Mouse (Mus musculus) heart, postnatal 4 days (tissue): ENCODE results near the gene Fat2. TPM values are rescaled to one million over a fixed set of nuclear protein-coding genes. Genes with fewer than 3 reads are reported as not detected.

Source experiments
- DNase-seq: peaks from one replicate; pipeline ENCODE4 v3.0.0; 2021
- total RNA-seq, 2 experiments: library from RNA; stranded (reverse); gene quantifications; 2 replicates each; pipeline ENCODE4 v1.2.3; 2021

Fat2 gene
- under 1 TPM; 0.05 to 0.07 TPM for total RNA-seq

DNA sequence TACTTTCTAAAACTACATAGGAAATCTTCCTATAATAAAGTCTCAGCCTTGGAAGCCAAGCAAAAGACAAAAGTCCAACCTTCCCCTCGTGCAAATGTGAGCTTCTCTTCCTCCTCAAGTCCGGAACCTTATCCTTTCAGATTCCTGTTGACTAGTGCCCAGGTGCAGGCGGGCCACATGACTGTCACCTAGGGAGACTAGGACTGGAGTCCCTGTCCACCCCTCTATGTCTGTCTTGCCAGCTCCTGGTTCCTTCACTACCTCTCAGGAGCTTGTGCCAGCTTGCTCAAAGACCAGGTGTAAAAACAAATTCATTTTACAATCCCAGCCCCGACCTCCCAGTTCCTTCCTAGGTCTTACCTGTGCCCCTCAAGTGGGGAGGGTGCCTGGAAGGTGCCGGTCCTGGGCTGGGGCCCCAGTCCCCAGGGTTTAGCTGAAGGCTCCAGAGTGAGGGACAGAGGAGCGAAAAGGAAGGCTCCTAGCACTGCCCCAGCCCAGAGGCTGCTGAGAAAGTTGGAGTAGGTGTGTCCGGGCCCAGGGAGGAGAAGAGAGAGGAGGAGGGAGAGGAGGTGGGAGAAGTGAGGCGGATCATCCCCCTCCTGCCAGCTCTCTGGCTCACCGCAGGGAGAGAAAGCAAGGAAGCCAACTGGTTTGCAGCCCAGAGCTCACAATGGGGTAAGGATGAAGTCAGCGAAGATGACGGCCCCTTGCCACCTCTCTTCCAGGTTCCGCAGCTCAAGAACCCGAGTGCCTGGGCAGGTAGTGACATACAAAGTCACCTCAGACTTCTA, at the start of gene Fat2:
TSS of gene Fat2 (minus strand) at position 464 of the 791 bp plus-strand sequence.
- DNase-seq, result no peak

DNA sequence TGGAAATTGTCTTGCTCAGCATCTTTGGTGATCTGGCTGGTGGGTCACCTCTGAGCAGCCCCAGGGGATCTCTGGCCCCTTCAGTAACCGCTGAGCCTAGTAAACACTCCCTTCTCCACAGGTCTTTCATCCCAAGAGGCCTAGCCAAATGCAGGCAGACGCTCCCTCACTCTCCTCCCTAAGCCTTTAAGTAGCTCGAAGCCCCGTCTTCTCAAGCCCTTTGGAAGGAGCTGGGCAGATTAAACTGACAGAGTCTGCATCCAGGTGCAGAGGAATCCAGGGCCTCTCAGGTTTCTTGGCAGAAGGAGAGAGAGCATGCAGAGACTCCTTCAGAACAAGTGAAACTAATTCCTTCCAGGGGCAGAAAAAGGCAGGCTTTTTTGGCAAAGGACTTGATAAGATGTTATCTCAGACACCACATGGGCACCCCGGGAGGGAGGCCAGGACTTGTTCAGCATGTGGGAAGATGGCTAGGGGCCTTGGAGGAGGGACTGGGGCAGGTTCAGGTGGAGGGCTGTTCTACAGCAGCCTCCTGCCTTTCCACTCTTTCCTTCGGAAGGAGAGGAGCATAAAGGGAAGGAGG, 47.2 kb upstream of the Fat2 start:
- DNase-seq, result no peak

DNA sequence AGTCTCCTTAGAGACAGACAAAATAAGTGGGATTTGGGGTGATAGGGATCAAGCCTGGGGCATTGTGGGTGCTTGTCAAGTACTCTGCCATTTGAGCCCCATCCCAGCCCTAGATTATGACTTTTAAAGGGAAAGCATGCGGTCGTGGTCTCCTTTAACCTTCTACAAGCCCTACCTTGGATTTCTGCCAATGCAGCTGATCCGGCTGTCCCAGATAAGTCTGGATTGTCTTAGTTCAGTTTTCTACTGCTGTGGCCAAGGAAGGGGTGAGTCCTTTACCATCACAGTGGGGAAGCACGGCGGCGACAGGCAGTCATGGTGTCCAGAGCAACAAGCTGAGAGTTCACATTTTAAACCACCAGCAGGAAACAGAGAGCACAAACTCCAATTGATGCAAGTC, 44.5 kb upstream of the Fat2 start:
- DNase-seq, result no peak

DNA sequence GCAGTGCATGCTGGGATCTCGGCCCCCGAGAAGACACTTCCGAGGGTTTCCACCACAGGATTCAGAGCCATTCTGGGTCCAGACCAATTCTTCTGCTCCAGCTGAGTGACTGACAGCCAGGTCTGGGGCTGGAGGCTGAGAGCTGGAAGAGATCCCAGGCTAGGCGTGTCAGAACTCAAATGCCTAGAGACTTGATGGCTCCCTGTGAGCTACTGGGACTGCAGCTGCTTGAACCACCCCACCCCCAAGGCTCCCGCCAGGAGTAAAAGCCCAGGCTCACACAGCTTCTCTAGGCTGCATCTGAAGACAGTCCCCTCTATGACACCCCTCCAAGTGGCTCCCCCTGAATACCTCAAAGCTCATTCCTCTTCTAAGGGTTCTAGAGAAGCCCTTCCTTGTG, 42.0 kb upstream of the Fat2 start:
- peak; percentile 82 for DNase-seq

DNA sequence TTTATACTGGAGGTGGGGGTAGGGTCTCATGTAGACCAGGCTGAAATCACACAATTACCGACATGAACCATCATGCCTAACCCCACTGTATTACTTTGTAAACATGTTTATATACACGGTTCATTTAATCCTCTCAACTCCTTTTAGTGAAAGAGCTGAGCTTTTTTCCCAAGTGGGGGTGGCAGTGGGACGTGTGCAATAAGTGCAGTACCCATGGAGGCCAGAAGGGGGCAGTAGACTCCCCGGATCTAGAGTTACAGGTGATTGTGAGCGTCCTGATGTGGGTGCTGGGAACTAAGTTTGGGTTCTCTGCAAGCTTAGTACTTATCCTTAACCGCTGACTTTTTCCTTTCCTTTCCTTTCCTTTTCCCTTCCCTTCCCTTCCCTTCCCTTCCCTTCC, 37.5 kb upstream of the Fat2 start:
- DNase-seq, result no peak

DNA sequence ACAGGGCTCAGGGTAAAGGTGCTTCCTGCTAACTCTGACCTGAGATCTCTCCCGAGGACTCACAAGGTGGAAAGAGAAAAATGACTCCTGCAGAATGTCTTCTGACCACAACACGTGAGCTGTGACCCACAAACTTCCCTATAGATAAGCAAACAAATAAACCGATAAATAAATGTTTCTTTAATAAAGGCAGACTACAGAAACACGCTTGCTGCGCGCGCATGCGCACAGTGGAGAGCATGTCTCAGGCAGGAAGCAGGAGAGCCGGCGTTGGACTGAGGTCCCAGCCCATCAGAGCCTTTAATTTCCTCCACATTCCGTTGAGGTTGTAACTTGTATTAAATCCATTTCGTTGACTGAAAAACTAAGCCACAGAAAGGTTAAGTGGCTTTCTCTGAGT, 37.0 kb upstream of the Fat2 start:
- no peak for DNase-seq

DNA sequence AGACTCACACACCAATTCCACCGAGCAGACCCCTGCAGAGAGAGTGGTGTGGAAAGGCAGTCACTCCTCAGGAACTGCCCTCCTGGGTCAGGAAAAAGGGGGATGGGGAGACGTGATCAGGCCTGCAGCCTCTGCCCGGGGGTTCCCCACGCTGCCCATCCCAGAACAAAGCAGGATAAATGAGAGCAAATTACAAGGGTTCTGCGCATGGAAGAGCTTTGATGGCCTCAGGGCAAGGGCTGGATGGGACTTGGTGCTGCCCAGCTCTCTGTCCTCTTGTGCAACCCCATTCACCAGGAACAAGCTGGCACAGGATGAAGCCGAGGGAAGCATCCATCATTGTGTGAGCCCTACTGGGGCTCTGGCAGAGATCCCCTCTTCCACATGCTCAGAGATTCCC, 35.6 kb upstream of the Fat2 start:
- no peak for DNase-seq

DNA sequence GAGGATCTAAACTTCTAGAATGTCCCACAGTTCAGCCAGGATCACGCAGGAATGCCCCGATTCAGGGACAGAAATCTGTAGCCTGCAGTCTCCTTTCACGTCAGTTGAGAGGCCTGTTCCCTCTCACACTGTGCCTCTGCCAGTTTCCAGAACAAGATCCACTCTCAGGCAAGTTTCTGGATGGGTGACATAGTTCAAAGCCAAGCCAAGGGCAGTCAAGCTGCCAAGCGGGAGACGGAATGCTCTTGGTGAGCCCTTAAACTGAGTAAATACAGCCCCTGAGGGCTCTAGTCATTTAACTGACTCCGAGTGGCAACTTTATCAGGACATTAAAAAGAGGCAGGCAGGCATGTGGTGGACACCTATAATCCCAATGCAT, 32.7 kb upstream of the Fat2 start:
- DNase-seq, result peak; percentile 30

DNA sequence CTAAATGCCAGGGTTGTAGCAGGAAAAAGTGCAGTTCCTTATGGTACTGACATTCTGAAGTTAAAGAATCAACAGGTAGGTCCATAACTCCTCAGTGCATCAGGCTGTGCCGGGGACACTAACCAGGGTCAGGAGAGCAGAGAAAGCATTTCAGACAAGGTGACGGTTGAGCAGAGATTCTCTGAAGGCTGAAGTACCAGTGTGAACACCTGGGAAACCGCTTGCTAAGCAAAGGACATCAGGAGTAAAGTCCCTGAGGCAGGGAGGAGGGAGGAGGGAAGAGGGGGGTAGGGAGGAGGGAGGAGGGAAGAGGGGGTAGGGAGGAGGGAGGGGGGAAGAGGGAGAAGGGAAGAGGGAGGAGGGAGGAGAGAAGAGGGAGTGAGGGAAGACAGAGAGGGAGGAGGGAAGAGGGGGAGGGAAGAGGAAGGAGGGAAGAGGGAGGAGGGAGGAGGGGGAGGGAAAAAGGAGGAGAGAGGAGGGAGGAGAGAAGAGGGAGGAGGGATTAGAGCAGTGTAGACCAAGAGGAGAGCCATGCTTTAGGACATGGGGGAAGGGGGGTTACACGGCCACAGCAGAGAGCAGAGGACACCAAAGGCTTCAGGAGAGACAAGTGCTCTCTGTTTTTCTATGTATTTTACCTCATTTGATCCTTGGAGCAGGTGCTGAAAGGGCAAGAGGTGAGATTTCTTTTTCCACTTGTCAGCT, 32.2 kb upstream of the Fat2 start:
- no peak for DNase-seq

DNA sequence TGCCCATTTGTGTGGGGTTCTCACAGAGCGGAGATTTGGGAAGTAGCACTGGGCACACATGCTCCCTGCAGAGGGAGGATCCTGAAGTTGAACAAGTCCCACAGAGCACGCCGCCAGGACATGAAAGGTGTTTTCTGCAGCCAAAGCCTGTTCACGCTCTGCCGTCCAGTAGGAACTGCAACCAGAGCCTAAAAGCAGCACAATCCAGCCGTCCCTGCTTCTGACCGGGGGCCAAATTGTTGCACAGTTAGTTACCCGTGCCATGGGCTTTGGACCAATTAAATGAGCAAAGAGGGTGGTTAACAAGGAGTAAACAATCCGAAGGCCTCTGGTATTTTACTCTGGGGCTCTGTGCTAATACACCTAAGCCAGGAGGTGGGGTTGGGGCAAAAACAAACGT, 31.4 kb upstream of the Fat2 start:
- DNase-seq, result no peak

DNA sequence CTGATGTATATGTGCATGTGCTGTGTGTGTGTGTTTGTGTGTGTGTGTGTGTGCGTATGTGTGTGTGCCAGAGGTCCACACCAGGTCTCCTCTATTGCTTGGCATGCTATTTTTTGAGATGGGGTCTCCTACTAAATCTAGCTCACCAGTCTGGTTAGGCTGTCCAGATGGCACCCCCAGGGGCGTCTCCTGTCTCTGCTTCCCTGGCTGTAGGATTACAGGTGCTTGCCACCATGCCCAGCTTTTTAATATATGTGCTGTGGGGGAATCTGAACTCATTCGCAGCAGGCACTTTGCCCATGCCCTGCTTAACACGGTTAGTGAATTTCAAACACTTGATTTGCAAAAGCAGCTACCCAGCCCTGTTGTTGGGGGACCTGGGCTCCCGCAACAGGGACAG, 29.5 kb upstream of the Fat2 start:
- DNase-seq, result no peak

DNA sequence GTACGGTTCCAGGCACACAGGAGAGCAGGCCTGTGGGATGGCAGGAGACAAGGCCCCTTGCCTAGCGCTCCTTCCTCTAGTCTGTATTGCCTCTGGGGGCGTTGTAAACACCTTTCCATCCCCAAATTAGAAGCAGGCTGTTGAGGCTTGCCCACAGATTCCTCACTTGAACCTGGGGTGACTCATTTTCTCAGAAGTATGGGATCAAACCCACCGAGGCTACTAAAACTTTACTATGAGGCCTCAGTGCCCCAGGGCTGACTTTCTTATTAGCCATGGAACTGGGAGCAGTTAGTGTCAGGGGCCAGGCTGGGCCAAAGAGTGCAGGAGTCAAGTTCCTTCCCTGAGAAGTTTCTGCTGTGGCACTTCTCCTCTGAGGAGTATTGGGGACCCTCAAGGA, 28.9 kb upstream of the Fat2 start:
- DNase-seq, result no peak

DNA sequence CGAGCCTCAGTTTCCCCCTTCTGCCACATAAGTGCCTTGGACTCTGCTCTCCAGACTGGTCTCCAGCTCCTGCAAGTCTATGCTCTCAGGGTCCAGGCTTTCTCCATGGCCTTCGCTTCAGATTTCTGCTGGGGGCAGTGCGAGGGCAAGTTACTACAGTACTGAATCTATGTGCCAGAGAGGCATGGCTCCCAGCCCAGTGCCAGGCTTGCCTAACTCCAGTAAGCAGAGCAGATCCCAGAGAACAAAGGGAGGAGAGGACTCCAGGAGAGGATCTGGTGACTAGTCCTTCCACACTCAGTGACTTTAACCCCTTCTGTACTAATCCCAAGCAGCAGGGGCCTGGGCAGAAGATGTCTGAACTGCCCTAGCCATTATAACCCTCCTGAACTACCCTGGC, 28.3 kb upstream of the Fat2 start:
- DNase-seq, result no peak

DNA sequence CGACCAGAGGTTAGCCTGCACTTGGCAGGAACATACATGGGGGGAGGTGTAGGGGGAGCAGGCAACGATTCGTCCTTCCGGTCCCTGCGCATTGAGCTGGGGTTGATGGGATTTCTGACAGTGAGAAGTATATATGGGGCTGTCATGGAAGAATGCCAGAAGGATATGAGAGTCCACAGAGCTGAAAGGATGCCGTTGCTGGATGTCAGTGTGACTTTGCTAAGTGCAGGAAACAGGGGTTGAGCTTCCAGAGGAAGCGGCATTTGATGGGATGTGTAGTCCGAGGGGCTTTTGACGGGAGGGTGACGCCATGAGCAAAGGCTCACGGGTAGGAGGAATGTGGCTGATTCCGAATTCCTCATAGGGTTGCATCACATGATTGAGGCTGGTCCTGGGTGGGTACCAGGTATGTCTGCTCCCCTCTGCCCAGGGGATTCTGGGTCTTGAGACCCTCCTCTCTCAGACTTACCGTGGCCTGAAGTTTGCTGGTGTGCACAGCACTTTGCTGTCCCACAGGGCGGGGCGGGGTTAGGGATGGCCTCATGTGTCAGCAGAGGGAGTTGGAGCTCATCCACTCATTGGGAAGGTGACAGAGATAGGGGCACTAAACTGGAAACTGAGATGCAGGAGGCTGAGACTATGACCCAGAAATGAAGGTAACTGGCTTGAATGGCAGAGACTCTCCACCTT, 21.9 kb upstream of the Fat2 start:
- DNase-seq, result peak; percentile 20

DNA sequence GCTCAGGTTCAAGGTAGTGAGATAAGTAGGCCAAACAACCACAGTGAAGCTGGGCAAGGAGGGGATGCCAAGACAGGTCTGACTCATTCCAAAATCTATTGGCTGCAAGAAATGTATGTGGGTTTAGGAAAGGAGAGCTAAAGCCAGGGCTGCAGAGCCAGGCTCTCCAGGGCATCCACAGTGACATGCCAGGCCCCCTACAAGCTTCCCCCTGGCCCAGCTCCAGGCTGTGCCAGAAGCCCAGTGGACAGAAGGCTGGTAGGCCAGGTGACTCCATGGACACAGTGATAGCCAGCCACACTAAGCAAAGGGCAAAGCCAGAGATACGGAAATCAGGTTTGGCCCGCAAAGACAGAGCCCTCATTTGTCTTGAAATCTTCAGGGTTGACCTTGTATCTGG, 20.5 kb upstream of the Fat2 start:
- no peak for DNase-seq

DNA sequence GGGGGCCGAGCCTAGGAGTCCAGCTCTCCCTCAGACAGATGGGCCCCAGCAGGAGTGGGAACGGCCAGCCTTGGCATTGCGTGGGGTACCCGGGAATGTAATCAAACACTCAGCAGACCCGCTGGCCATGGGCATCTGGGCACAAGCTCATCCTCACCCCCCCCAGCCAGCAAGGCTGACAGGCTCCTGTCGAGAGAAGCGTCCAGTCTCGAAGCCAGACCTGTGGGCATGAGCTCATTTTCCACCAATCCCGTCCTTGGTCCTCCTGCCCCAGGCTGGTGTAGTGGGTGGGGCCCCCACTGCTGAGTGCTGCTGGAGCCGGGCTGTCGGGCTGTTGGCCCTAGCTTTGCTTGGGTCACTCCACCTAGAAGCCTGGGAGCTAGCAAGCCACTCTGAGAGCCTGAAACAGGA, 5.6 kb upstream of the Fat2 start:
- DNase-seq, result no peak

DNA sequence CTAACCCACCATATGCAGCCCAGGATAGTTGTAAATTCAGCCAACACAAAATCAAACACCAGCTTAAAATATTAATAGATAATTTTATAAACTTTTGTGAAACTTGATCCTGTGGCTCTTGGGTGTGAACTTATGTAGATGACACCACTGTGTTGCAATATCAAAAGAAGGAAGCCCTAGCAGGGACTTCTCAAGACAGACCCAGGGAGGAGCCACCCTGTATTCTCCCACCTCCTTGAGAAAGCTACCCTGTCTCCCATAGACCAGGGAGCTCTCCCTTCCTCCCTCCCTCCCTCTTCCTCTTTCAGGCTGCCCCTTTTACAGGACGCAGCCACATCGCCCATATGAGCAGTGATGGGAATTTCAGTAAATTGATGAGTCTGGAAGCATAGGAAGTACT, 4.4 kb upstream of the Fat2 start:
- DNase-seq, result no peak

DNA sequence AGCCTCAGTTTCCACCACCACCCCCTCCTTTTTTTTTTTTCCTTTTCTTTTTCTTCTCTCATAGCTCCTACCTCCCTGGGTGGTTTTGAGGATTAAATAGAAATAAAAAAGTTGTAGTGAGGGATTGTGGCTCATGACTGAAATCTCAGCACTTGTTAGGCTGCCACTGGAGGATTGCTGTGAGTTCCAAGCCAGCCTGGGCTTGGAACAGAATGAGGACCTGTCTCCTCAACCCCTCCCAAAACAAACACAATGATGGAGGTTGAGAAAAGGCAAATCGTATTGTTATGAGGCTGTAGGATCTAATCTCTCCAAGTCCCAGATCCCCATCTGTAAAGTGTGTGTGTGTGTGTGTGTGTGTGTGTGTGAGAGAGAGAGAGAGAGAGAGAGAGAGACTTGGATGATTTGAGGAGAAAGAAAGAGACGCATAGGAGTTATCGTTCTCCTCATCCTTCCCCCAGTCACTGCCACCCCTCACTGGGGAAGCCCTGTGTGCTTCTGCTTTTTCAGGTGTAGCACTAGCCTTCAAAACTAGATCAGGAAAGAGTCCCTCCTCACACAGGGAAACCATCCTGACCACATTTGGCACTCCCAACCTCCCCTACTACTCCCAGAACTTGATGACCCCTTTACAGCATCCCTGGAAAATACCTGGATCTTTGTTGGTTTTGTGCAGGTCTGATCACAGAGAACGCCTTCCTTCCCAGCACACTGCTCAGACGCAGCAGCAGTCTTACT, 837 bp upstream of the Fat2 start:
- no peak for DNase-seq

DNA sequence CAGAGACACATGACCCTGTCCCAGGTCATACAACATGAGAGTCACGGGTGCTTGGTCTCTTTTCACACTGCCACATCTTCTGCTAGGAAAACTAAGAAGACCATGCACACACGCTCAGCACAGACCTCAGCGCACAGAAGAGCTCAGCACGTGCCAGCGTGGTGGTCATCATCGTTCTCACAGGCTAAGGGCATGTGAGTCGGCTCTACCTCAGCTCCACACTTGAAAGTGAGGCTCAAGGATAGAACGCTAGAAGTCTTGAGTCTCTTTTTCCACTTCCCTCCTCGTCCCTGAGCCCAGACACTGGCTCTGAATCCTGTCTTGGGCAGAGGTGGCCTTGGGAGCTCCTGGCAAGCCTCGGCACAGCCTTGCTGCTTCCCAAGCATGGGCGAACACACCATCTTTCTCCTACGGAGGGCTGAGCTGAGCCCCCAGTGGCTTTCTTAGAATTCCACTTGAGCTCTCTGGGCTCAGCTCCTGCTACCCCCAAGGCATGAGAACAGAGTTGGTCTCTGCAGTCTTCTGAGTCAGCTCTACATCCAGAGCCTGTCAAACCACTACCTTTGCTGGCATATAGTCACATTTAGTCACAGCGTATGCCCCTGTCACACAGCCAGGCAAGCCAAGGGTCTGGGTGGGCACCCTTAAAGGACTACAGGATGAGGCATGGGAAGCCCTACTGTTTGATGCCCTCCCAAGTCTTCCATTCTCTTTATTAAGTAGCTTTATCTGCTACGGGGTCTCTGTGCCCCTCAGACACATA, 869 bp downstream of the Fat2 start:
- DNase-seq, result no peak

DNA sequence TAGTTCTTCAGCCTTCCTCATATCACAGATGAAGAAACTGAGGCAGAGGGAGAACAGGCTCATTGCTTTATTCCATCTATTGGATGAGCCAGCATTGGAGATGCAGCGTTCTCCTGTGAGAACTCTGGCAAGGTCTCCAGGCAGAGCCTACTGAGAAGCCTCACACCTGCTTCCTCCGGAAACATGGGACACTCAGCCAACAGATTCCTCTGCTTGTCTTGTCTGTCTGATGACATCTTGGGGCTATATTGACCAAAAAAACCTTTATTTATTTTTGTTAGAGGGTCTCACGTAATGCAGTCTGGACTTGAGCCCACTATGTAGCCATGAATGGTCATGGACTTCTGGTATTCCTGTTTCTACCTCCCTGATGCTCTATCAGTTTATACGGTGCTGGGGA, 1.8 kb downstream of the Fat2 start:
- DNase-seq, result no peak

DNA sequence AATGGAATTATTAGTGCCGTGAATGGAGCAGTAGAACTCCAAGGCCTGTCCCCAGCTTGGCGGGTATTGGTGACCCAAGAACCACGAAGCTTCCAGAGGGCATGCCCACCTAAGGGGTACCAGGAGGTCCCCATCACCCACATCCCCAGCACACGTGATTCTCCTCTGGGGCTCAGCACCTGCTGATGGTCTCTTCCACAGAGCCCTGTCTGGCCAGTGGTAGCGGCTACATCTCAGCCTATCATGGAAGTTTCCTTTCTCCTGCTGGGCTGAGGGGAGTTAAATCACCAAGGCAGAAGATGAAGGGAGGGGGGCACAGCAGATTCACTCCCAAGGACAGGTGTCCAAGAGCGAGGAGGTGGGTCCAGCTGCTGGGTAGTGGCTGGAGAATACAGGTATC, 2.3 kb downstream of the Fat2 start:
- DNase-seq, result no peak
